Mouse (Mus musculus) ES-E14 (cell line): ENCODE measurements around the gene Gm21028. TPM values are rescaled to one million over a fixed set of nuclear protein-coding genes. Genes with fewer than 3 reads are reported as not detected.
"Not testable (repeated sequence)": the region's sequence is repeated elsewhere in the genome, so short reads cannot be mapped to it uniquely, and the experiment has no call there.

ENCODE experiments used
- DNase-seq: peaks from one replicate; pipeline ENCODE4 v3.0.0-alpha.2; 2013; ENCODE audit warnings: low read depth, low spot score
- H3K27ac ChIP-seq: 2 replicates; pipeline ENCODE4 v1.5.1; 2012; ENCODE audit warnings: low read depth, mild to moderate bottlenecking, low read length, moderate library complexity, mixed read lengths; ENCODE audit not compliant: poor library complexity, insufficient read depth, severe bottlenecking
- H3K36me3 ChIP-seq: 2 replicates; pipeline ENCODE4 v1.6.1; 2012; ENCODE audit warnings: mild to moderate bottlenecking, low read length, moderate library complexity, mixed read lengths; ENCODE audit not compliant: control insufficient read depth, poor library complexity, insufficient read depth, severe bottlenecking
- H3K4me1 ChIP-seq, 2 experiments: fragments of 150-350 bp in 1 of 2; sonication (generic) in 1 of 2; 2 replicates each; pipeline ENCODE4 v1.6.1; 2012; ENCODE audit warnings: low read length in 2 of 2, mild to moderate bottlenecking in 1 of 2, mixed read lengths in 1 of 2; ENCODE audit not compliant: control insufficient read depth in 2 of 2, insufficient read depth in 2 of 2, poor library complexity in 1 of 2
- H3K4me3 ChIP-seq, 2 experiments: fragments of 150-350 bp in 1 of 2; sonication (generic) in 1 of 2; 2 replicates each; pipeline ENCODE4 v1.5.1; 2012; ENCODE audit warnings: low read length in 2 of 2, low read depth in 1 of 2, mild to moderate bottlenecking in 1 of 2, mixed read lengths in 1 of 2; ENCODE audit not compliant: insufficient read depth in 1 of 2, poor library complexity in 1 of 2, severe bottlenecking in 1 of 2
- H3K9ac ChIP-seq: 2 replicates; pipeline ENCODE4 v1.6.1; 2012; ENCODE audit warnings: low read depth, mild to moderate bottlenecking, low read length, mixed read lengths; ENCODE audit not compliant: poor library complexity, insufficient read depth, severe bottlenecking
- H3K9me3 ChIP-seq: fragments of 150-350 bp; sonication (generic); 2 replicates; pipeline ENCODE4 v1.6.1; 2012; ENCODE audit warnings: low read depth, mild to moderate bottlenecking, low read length; ENCODE audit not compliant: control insufficient read depth, insufficient read depth
- CHD2 ChIP-seq: IDR thresholded peaks from 2 replicates; pipeline ENCODE4 v1.6.1; 2014; ENCODE audit warnings: mild to moderate bottlenecking, low read depth, low read length, inconsistent platforms
- HCFC1 ChIP-seq: IDR thresholded peaks from 2 replicates; pipeline ENCODE4 v1.6.1; 2012; ENCODE audit warnings: low read length, inconsistent platforms, borderline replicate concordance; ENCODE audit not compliant: insufficient read depth
- MAFK ChIP-seq: IDR thresholded peaks from 2 replicates; pipeline ENCODE4 v1.6.1; 2014; ENCODE audit warnings: mild to moderate bottlenecking, low read depth, low read length, inconsistent platforms; ENCODE audit not compliant: insufficient read depth
- ZC3H11A ChIP-seq: IDR thresholded peaks from 2 replicates; pipeline ENCODE4 v1.6.1; 2012; ENCODE audit warnings: low read depth, mild to moderate bottlenecking, inconsistent platforms, low read length, borderline replicate concordance
- ZNF384 ChIP-seq: IDR thresholded peaks from 2 replicates; pipeline ENCODE4 v1.6.1; 2012; ENCODE audit warnings: low read depth, low read length, inconsistent platforms
- in situ Hi-C, 2 experiments: fragments of 600-800 bp; cut with MboI; formaldehyde crosslinking; loops; one replicate each; pipeline ENCODE4 v1.15.1; 2025; ENCODE audit warnings: low sequenced_read_pairs in 2 of 2, inconsistent platforms in 1 of 2; ENCODE audit not compliant: unreplicated experiment in 2 of 2
- total RNA-seq: library from RNA; depleted of rRNA; stranded (reverse); fragments of 300-350 nt; gene quantifications from 2 replicates; pipeline ENCODE4 v1.2.3, GENCODE M21; 2012; rRNA removed

The Gm21028 gene
- total RNA-seq = not detected in 2 replicates

GRCm38 (mm10) chr7:42578488-42578887, at the start of gene Gm21028:
Gene Gm21028 (minus strand): TSS chr7:42578588.
- Histone ChIP-seq H3K9me3 (peaks cover 26% of the 10 kb centered on the region), H3K36me3 (peaks cover 9% of the 10 kb centered on the region; the same call in 1 of the 2 replicates), H3K4me1 (no peaks in the 10 kb centered on the region), H3K27ac (no peak within 1 kb of the TSS), H3K9ac (no peak within 1 kb of the TSS), H3K4me3 (no peak within 1 kb of the TSS)
- DNase-seq = no peak
- TF ChIP-seq CHD2 (no peak), ZC3H11A (no peak)
- in situ Hi-C loops = loop anchor here in 1 of 2 experiments (25.0 kb wide), 1 partner anchor 116 kb away; no protein-coding TSS in a partner anchor

GRCm38 (mm10) chr7:42595666-42596065, 17.3 kb upstream of the Gm21028 start:
- 0 out of 2 replicates have a peak, but pooled peaks have one; percentile 16 for TF ChIP-seq ZC3H11A
- H3K27ac ChIP-seq, H3K9me3 ChIP-seq, H3K36me3 ChIP-seq, H3K4me1 ChIP-seq, H3K9ac ChIP-seq, DNase-seq, H3K4me3 ChIP-seq: not testable (repeated sequence)
- in situ Hi-C loops = loop anchor here in 1 of 2 experiments (25.0 kb wide), 1 partner anchor 133 kb away; no protein-coding TSS in a partner anchor

- peak within 1 kb of the TSS; percentile 77 for H3K9ac ChIP-seq
- not testable (repeated sequence) for H3K9me3 ChIP-seq
Measured at GRCm38 (mm10) chr7:42592413-42592812, 14.0 kb upstream of the Gm21028 start, which contains the start of gene Zfp977. Gene Zfp977 (minus strand): TSS chr7:42592547.

GRCm38 (mm10) chr7:42591311-42591710, 12.9 kb upstream of the Gm21028 start:
- not testable (repeated sequence) for H3K9me3 ChIP-seq, H3K36me3 ChIP-seq, H3K4me1 ChIP-seq, H3K27ac ChIP-seq, DNase-seq
- peak overlapping the region; percentile 77; the same call in 1 of the 2 replicates for H3K9ac ChIP-seq
- in situ Hi-C loops = loop anchor here in 1 of 2 experiments (25.0 kb wide), 1 partner anchor 129 kb away; no protein-coding TSS in a partner anchor
- peak overlapping the region; percentile 70 to 84 for H3K4me3 ChIP-seq

More at GRCm38 (mm10) chr7:42592413-42592812, 14.0 kb upstream of the Gm21028 start, which contains the start of gene Zfp977:
- in situ Hi-C loops = loop anchor here in 1 of 2 experiments (25.0 kb wide), 1 partner anchor 130 kb away; no protein-coding TSS in a partner anchor
- DNase-seq = peak; percentile 59
- not testable (repeated sequence) for H3K27ac ChIP-seq, H3K4me1 ChIP-seq, H3K36me3 ChIP-seq
- H3K4me3 ChIP-seq = peak within 1 kb of the TSS; percentile 70 to 84

GRCm38 (mm10) chr7:42551766-42552165, 26.6 kb downstream of the Gm21028 start:
- H3K9ac ChIP-seq = no peak overlapping the region
- no peak overlapping the region for H3K4me3 ChIP-seq
- H3K36me3 ChIP-seq = no peaks in the 10 kb centered on the region
- no peak for TF ChIP-seq ZC3H11A
- no peak for TF ChIP-seq MAFK
- TF ChIP-seq HCFC1 = no peak
- no peak for TF ChIP-seq CHD2
- no peak for TF ChIP-seq ZNF384
- H3K9me3 ChIP-seq = no peaks in the 10 kb centered on the region
- DNase-seq = peak; percentile 31
- in situ Hi-C loops = no loop called here
- no peaks in the 10 kb centered on the region for H3K4me1 ChIP-seq
- H3K27ac ChIP-seq = no peak overlapping the region; the same call in 1 of the 2 replicates

Other genes starting within 250 kb of the Gm21028 start
- gene 4933421I07Rik, start 130.5 kb downstream of the Gm21028 start, total RNA-seq = not detected in 2 replicates
- gene Zfp141, start 72.8 kb downstream of the Gm21028 start, total RNA-seq = 41.8 and 56.6 TPM in 2 replicates
- gene Zfp977, start 14.0 kb upstream of the Gm21028 start, total RNA-seq = 38.4 and 46.4 TPM in 2 replicates
- gene Zfp976, start 64.0 kb upstream of the Gm21028 start, total RNA-seq = 16.0 and 17.8 TPM in 2 replicates
- gene Zfp975, start 114.2 kb upstream of the Gm21028 start, total RNA-seq = 21.2 and 22.9 TPM in 2 replicates
- 45.3 and 50.6 TPM in 2 replicates for gene Gm17067, start 148.4 kb upstream of the Gm21028 start, total RNA-seq
- gene Vmn2r62, start 214.9 kb upstream of the Gm21028 start, total RNA-seq = 0.05 TPM in 1 of 2 replicates, not detected in the other